Mouse (Mus musculus) heart, embryonic 12.5 days (tissue): ENCODE data around the gene Gmeb2. TPM values are rescaled to one million over a fixed set of nuclear protein-coding genes. Genes with fewer than 3 reads are reported as not detected.

Experiments used
- ATAC-seq: fragments of 200-750 bp; cut with Nextera tagmentation; 2 replicates; pipeline ENCODE4 v1.8.0; 2017; ENCODE audit warnings: moderate TSS enrichment, moderate library complexity; ENCODE audit not compliant: insufficient number of reproducible peaks, low FRiP score
- H3K27ac ChIP-seq: fragments of 300-500 bp; sonication (generic); 2 replicates; pipeline ENCODE4 v1.5.1; 2016; ENCODE audit warnings: mild to moderate bottlenecking, moderate library complexity; ENCODE audit not compliant: poor library complexity, severe bottlenecking
- H3K27me3 ChIP-seq: fragments of 300-500 bp; sonication (generic); replicated peaks from 2 replicates; pipeline ENCODE4 v1.6.1; 2016; ENCODE audit warnings: mild to moderate bottlenecking, moderate library complexity
- H3K36me3 ChIP-seq: fragments of 300-500 bp; sonication (generic); 2 replicates; pipeline ENCODE4 v1.6.1; 2016; ENCODE audit warnings: mild to moderate bottlenecking, moderate library complexity
- H3K4me1 ChIP-seq: fragments of 300-500 bp; sonication (generic); replicated peaks from 2 replicates; pipeline ENCODE4 v1.6.1; 2016; ENCODE audit warnings: mild to moderate bottlenecking
- H3K4me2 ChIP-seq: fragments of 300-500 bp; sonication (generic); 2 replicates; pipeline ENCODE4 v1.6.1; 2016; ENCODE audit warnings: mild to moderate bottlenecking, moderate library complexity
- H3K4me3 ChIP-seq: fragments of 300-500 bp; sonication (generic); 2 replicates; pipeline ENCODE4 v1.5.1; 2016; ENCODE audit warnings: mild to moderate bottlenecking
- H3K9ac ChIP-seq: fragments of 300-500 bp; sonication (generic); 2 replicates; pipeline ENCODE4 v1.6.1; 2016; ENCODE audit warnings: mild to moderate bottlenecking, moderate library complexity
- H3K9me3 ChIP-seq: fragments of 300-500 bp; sonication (generic); replicated peaks from 2 replicates; pipeline ENCODE4 v1.6.1; 2016; ENCODE audit warnings: mild to moderate bottlenecking, moderate library complexity
- WGBS: fragments of 180-500 bp; shearing (Covaris S2); methylation state at CpG from one replicate; pipeline ENCODE4 v1.1.7; 2016; 5-methylcytosine and 5-hydroxymethylcytosine counted together
- polyA plus RNA-seq: library from polyadenylated mRNA; unstranded; fragments of >200 nt; fragmentation: Nextera tagmentation; extraction: Ambion mirVana; gene quantifications from 2 replicates; pipeline ENCODE4 v1.2.1, GENCODE M21; 2016

Gene Gmeb2
- polyA plus RNA-seq, 1 experiment from 2014 or later, result 10.3 TPM

DNA sequence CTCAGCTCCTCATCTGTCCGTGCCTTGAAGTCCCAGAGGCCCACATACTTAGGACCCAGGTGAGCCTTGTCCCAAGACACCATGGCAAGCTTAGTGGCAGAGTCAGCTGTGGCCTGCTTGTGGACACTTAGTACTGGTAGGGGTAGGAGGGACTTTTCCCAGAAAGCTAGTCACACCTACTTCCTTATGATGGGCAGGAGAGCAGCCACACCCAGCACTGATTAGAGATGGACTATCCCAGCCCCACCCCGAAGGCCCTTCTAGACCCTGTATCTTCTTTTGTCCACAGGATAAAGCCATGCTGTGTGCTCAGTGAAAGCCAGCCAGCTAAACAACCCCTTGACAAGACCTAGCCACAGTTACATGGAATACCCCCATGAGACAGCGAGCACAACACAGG, 85.4 kb downstream of the Gmeb2 start, which contains the start of gene Ptk6:
Ptk6 (minus strand) TSS at position 368 of the 400 bp plus-strand sequence.
- 85% methylated on average over 3 of the region's 3 CpGs for WGBS
- H3K9ac ChIP-seq, result no peak within 1 kb of the TSS
- ATAC-seq, result no peak

GRCm38 (mm10) chr2:181201606-181202005, 86.2 kb downstream of the Gmeb2 start:
- no peak overlapping the region for H3K9ac ChIP-seq
- H3K4me3 ChIP-seq, result no peak overlapping the region
- H3K9me3 ChIP-seq, result no peaks in the 10 kb centered on the region
- H3K4me1 ChIP-seq, result no peaks in the 10 kb centered on the region
- H3K36me3 ChIP-seq, result no peaks in the 10 kb centered on the region
- H3K4me2 ChIP-seq, result no peak overlapping the region
- ATAC-seq, result no peak
- H3K27ac ChIP-seq, result no peak overlapping the region
- WGBS, result 59% methylated on average over 3 of the region's 3 CpGs
- peaks cover 35% of the 10 kb centered on the region for H3K27me3 ChIP-seq

More for the DNA sequence above, 85.4 kb downstream of the Gmeb2 start, which contains the start of gene Ptk6:
- Histone ChIP-seq H3K9me3 (no peaks in the 10 kb centered on the region), H3K4me2 (no peak within 1 kb of the TSS), H3K4me3 (no peak within 1 kb of the TSS), H3K27me3 (peaks cover 35% of the 10 kb centered on the region), H3K36me3 (no peaks in the 10 kb centered on the region), H3K4me1 (no peaks in the 10 kb centered on the region), H3K27ac (no peak within 1 kb of the TSS)

Other genes with a start within 250 kb of the Gmeb2 start
- 0.19 and 0.31 TPM in 2 replicates for gene Chrna4, start 244.5 kb downstream of the Gmeb2 start, polyA plus RNA-seq
- gene Kcnq2, start 152.7 kb downstream of the Gmeb2 start, polyA plus RNA-seq, result 0.11 TPM in 1 of 2 replicates, not detected in the other
- 7.7 and 7.9 TPM in 2 replicates for gene Eef1a2, start 131.0 kb downstream of the Gmeb2 start, polyA plus RNA-seq
- 174 and 175 TPM in 2 replicates for gene Ppdpf, start 100.8 kb downstream of the Gmeb2 start, polyA plus RNA-seq
- not detected in 2 replicates for gene Ptk6, start 85.2 kb downstream of the Gmeb2 start, polyA plus RNA-seq
- gene Srms, start 74.8 kb downstream of the Gmeb2 start, polyA plus RNA-seq, result 0.23 and 0.32 TPM in 2 replicates
- gene Fndc11, start 68.0 kb downstream of the Gmeb2 start, polyA plus RNA-seq, result not detected in 2 replicates
- 1.7 and 1.9 TPM in 2 replicates for gene Helz2, start 46.0 kb downstream of the Gmeb2 start, polyA plus RNA-seq
- gene Stmn3, start 26.5 kb upstream of the Gmeb2 start, polyA plus RNA-seq, result 0.45 and 0.80 TPM in 2 replicates
- 29.0 and 30.0 TPM in 2 replicates for gene Rtel1, start 31.7 kb upstream of the Gmeb2 start, polyA plus RNA-seq
- 33.8 and 33.9 TPM in 2 replicates for gene Zgpat, start 76.9 kb upstream of the Gmeb2 start, polyA plus RNA-seq
- gene Arfrp1, start 77.4 kb upstream of the Gmeb2 start, polyA plus RNA-seq, result 50.0 and 54.1 TPM in 2 replicates
- 16.2 and 16.9 TPM in 2 replicates for gene Lime1, start 92.0 kb upstream of the Gmeb2 start, polyA plus RNA-seq
- 13.5 and 15.1 TPM in 2 replicates for gene Zbtb46, start 171.4 kb upstream of the Gmeb2 start, polyA plus RNA-seq
- gene Abhd16b, start 205.2 kb upstream of the Gmeb2 start, polyA plus RNA-seq, result 0.24 TPM in 1 of 2 replicates, not detected in the other
- 105 and 109 TPM in 2 replicates for gene Tpd52l2, start 209.1 kb upstream of the Gmeb2 start, polyA plus RNA-seq
- gene Dnajc5, start 232.4 kb upstream of the Gmeb2 start, polyA plus RNA-seq, result 89.5 and 91.9 TPM in 2 replicates